Mouse (Mus musculus) bone marrow, adult 2 months (tissue): ENCODE measurements at regions not wholly inside any gene's neighbourhood (a gene's known extent, or its start where the extent isn't known, plus 50 kb on each side); places are given as distances from the start of the nearest gene placed in this dataset.

Source experiments
- CTCF ChIP-seq: fragments of 200-500 bp; IDR thresholded peaks from 2 replicates; pipeline ENCODE4 v1.5.1; 2011; ENCODE audit warnings: low read length, control low read depth; ENCODE audit not compliant: control insufficient read depth, insufficient read depth
- POLR2A ChIP-seq: fragments of 200-500 bp; IDR thresholded peaks from 2 replicates; pipeline ENCODE4 v1.6.1; 2011; ENCODE audit warnings: low read depth, mild to moderate bottlenecking, control low read depth, low read length, borderline replicate concordance; ENCODE audit not compliant: control insufficient read depth

- no peak for TF ChIP-seq CTCF
- no peak for TF ChIP-seq POLR2A
Observed at GRCm38 (mm10) chr5:101250474-101250873, 405.0 kb downstream of the Gpat3 start.
